Mouse (Mus musculus) c-Kit-positive CD71-positive TER-119-positive erythroid progenitor cells, embryonic 14.5 days (primary cell): ENCODE results near the gene Smarcd2.
"Not testable (repeated sequence)": the region's sequence is repeated elsewhere in the genome, so short reads cannot be mapped to it uniquely, and the experiment has no call there.

ENCODE experiments used
- DNase-seq: peaks from one replicate; pipeline ENCODE4 v3.0.0-alpha.2; 2013; ENCODE audit warnings: low spot score

Gene Smarcd2

DNA sequence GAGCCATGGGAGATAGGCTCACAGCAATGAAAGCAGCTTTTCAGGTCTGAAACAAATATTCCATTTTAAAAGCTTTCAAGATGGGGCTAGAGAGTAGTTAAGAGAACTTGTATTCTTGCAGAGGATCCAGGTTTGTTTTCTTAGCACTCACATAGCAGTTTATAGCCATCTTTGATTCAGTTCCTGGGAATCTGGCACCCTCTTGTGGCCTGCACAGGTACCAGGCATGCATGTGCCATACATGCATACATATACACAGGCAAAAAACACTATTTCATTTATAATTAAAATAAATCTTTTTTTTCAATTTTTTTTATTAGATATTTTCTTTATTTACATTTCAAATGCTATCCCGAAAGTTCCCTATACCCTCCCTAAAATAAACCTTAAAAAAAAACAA is 25.9 kb downstream of the Smarcd2 start:
- no peak for DNase-seq

DNA sequence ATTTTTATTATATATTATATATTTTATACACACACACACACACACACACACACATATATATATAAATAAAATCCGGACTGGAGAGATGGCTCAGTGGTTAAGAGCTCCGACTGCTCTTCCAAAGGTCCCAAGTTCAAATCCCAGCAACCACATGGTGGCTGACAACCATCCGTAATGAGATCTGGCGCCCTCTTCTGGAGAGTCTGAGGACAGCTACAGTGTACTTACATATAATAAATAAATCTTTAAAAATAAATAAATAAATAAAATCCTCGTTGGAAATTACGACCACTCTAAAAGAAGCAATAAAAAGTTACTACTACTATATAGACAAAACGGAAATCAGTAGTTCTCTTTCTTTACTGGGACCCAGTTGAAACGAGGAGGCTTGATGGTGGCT is 38.8 kb downstream of the Smarcd2 start:
- not testable (repeated sequence) for DNase-seq

DNA sequence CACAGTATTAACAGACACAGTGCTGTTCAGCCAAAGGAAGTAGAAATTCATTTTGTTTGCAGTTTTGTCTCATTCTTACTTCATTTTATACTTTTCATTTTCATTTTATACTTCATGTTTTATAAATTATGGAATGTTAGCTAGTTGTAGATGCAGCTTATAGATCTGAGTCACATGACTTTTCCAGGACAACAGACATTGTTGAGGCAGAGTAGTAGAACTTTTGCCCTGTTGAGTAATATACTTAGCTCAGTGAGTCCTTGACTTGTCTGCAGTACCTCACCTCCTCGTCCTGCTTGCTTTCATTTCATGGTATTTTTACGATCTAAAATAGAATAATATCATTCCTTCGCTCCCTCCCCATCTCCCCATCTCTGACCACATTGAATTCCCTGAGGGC is 52.2 kb downstream of the Smarcd2 start:
- DNase-seq = no peak

DNA sequence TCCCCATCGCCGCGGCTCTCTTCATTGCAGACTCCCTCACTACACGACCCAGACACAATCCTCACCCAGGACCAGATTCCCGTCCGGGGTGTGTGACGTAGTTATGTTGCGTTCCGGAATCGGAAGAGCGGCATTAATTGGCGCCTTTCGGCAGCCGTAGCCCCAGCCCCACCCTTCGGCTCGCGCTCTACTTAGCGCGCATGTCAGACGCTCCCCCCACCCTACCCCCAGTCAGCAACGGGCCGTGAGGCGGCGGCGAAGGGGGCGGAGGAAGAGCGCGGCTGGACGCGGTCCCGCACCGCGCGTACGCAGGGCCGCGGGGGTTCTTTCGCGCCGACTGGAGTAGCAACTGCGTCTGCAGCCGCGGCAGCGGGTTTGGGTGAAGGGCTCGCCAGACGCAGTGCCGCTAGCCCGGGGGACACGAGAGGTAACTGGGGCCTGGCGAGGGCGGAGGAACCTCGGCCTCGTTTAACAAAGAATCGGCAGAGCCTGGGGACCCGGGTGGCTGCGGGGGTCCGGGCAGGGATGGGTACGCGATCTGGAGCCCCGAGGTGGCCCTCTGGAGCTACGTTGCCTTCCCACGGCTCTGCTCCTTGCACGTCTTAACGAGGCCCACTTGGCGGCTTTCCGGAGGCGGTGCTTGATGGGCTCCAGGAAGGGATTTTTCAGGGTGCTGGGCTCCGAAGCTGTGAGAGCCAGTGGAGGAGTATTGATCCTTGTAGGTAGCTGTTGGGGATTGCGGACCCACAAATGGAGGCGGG is 55.9 kb downstream of the Smarcd2 start, which contains the start of gene Ddx42:
Gene Ddx42 (plus strand): TSS at position 197 of the 761 bp plus-strand sequence.
- peak; percentile 93 for DNase-seq

DNA sequence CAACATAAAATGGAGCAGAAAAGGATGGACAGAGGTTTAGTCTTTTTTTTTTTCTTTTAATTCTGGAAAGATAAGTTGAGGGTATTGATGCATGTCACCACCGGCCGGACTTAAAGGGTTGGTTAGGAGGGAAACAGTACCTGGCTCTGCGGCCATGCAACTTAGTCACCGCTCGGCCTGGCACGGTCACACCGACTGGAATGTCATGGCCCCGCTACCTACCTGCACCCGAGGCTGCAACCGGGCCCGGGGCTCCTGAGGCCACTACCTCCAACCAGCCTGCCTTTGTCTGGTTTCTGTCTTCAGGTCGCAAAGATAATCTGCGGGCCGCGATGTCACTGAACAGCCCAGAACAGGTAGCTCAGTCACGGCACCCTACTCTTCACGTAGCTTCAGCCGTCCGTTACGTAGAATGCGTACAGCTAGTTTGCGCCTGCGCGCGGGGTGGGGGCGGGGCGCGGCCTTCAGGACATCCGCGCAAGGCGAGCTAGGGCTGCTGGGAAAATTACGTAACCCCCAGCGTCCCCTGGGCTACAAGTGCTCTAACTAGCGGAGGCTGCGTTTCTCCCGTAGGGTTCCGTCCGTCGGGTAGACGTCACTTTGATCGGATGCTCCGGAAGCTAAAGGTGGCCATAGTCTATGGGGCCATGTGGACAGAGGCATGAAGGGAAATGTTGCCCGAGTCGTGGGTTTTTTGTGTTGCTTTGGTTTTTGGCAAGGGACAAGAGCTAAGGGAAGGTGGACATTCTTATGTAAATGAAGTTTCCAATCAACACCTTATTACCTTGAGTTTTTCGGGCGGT is 56.6 kb downstream of the Smarcd2 start, which contains the start of gene Ccdc47:
Gene Ccdc47 (minus strand): TSS at position 418 of the 803 bp plus-strand sequence.
- peak; percentile 96 for DNase-seq

DNA sequence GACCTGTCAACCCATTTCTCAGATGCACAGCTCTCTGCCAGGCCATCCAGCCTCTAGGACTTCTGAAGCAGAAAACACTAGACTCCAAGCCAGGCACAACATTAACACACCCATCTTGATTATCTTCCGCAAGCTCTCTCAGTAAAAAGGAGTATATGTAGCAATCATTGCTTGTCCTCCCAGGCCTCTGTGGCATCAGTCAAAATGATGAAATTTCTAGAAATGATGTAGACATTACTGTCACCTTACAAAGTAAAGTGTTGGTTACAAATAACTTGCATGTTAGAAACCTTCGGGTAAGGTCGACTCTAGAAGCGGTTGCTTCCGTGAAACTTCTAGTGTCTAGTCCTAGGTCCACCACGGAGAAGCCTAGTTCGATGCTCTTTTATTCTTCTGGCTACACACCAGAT is 57.3 kb downstream of the Smarcd2 start:
- DNase-seq = peak; percentile 27

DNA sequence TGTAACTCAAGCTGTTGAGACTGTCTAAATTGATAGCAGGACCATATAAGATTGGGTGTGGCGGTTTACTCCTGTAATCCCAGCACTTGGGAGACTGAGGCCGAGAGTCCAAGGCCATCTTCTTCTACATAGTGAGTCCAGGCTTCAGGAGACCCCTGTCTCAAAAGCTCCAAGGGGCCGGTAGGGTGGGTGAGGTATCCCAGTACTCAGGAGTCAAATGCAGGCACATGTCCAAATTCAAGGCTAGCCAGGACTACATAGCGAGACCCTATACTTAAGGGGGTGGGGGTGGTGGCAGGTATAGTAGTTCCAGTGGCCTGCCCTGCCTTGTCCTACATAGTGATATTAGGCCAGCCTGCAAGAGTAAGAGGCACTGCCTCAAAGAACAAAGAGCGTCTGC is 57.9 kb downstream of the Smarcd2 start:
- no peak for DNase-seq
